Mouse (Mus musculus) layer of hippocampus, adult 9-10 months (tissue): ENCODE data around the gene Eva1b.
"Not testable (repeated sequence)": the region's sequence is repeated elsewhere in the genome, so short reads cannot be mapped to it uniquely, and the experiment has no call there.

Experiments
- DNase-seq: peaks from one replicate; pipeline ENCODE4 v3.0.0; 2022; ENCODE audit warnings: low spot score

The Eva1b gene

DNA sequence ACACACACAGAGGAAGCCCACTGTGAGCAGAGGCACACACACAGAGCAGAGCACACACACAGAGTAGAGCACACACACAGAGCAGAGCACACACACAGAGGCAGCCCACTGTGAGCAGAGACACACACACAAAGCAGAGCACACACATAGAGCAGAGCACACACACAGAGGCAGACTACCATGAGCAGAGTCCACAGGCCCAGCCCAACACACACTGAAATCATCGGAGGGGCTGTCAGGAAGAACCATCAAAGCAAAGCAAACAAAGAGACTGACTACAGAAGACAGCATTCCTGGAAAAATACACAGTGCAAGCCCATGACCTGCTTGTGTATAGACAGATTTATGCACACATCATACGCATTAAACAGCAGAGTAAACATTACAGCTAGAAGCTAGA is 8.3 kb downstream of the Eva1b start:
- no peak for DNase-seq

DNA sequence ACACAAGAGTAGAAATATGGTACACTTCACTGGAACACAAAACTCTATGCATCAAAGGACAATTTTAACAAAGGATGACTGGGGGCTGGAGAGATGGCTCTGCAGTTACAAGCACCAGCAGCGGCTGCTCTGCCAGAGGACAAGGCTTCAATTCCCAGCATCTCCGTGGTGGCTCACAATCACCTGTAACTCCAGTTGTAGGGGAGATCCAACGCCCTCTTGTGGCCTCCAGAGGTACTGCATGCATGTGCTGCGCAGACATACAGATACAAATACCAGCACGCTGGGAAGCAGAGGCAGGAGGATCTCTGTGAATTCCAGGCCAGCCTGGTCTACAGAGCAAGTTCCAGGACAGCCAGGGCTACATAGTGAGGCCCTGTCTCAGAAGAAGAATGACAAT is 9.1 kb downstream of the Eva1b start:
- no peak for DNase-seq

- no peak for DNase-seq
Observed at GRCm38 (mm10) chr4:126157562-126157961, 10.0 kb downstream of the Eva1b start.

DNA sequence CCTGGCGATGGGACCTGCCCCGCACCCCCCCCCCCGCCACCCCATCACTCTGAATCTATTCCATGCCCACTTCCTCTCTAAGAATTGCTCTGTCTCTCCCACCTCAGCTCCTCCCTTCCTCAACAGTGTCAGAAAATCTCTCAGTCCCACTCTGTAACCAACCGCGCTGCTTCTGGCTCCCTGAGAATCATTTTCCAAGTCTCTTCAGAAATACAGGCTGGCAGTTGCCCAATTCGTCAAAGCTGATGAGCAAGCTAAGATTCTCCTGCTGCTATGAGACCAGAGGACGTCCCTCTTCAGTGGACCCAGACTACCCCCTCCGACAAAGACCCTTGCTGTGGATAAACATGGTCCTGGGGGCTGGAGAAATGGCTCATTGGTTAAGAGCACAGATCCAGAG is 11.9 kb downstream of the Eva1b start:
- DNase-seq: no peak

GRCm38 (mm10) chr4:126160981-126161380 is 13.4 kb downstream of the Eva1b start:
- DNase-seq: no peak

DNA sequence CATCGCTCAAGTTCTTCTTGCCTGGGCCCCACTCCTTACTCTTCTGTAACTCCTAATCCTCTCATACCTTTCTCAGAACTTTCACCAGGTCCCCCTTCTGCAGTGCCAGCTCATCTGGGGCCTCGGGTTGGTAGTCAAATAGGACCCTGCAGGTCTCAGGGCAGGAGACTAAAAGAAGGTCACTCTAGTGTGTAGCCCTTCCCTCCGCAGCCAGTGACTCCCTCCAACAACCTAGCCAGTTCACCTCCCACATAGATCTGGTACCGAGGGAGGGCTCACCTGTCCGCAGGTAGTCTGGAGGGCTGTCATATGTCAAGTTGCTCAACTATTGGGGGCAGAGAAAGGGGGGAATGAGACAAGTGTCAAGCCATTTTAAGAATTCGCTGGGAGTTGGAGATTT is 13.9 kb downstream of the Eva1b start:
- no peak for DNase-seq

DNA sequence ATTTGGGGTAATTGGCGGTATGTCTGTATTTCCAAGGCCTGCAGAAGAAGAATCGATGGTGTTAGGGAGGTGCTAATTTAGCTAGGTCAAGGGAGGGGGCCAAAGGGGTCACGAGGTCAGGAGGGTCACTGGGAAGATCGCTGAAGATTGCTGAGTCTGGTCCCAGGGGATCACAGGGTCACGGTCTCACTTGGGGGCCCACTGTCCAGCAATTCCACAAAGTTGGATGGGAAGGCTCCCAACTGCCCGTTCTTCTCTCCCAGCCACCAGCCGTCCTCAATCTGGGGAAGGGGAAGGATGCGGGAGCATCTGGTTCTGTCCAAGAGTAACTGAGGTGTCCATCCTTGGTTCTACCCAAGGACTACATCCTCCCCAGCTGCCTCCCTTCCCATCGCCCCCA is 14.4 kb downstream of the Eva1b start:
- no peak for DNase-seq

GRCm38 (mm10) chr4:126162544-126163066 is 15.1 kb downstream of the Eva1b start:
- peak; percentile 51 for DNase-seq

- no peak for DNase-seq
Observed at GRCm38 (mm10) chr4:126163067-126163659, 15.6 kb downstream of the Eva1b start, which contains the start of gene Sh3d21. TSS of gene Sh3d21 (minus strand) at chr4:126163491.

- DNase-seq: no peak
Observed at GRCm38 (mm10) chr4:126163685-126164084, 16.1 kb downstream of the Eva1b start.

DNA sequence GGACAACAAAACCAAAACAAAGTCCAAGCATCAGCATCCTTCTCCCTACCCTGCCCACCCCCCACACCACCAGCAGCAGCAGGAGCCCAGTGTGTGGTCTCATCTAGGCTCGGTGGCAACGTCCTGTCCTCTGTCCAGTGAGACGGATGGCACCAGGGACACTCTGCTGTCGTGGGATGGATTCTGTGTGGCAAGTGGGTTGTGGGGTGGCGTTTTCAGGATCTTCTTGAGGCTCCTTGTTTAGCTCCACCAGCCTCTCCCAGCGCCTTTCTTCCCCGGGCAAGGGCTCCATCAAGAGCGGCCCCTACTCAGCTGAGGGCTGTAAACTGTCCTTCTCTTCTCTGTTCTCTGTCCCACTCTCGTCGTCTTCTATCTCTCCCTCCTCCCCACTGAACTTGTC is 17.5 kb downstream of the Eva1b start:
- not testable (repeated sequence) for DNase-seq

GRCm38 (mm10) chr4:126166084-126166483 is 18.5 kb downstream of the Eva1b start:
- DNase-seq: no peak

- no peak for DNase-seq
Observed at GRCm38 (mm10) chr4:126168851-126169250, 21.3 kb downstream of the Eva1b start.

DNA sequence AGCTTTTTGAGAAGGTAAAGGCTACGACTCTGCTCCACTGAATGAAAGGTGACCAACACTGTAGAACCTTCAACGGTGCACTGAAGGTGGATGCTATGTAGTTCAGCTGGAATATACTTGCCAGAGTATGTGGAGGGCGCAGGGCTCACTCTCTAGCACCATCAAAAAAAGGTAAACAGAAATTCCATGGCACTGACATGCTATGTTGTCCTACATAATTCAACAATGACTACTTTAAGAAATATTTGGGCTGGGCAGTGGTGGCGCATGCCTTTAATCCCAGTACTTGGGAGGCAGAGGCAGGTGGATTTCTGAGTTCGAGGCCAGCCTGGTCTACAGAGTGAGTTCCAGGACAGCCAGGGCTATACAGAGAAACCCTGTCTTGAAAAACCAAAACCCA is 23.2 kb downstream of the Eva1b start:
- not testable (repeated sequence) for DNase-seq

- DNase-seq: no peak
Observed at GRCm38 (mm10) chr4:126173800-126174199, 26.3 kb downstream of the Eva1b start.

DNA sequence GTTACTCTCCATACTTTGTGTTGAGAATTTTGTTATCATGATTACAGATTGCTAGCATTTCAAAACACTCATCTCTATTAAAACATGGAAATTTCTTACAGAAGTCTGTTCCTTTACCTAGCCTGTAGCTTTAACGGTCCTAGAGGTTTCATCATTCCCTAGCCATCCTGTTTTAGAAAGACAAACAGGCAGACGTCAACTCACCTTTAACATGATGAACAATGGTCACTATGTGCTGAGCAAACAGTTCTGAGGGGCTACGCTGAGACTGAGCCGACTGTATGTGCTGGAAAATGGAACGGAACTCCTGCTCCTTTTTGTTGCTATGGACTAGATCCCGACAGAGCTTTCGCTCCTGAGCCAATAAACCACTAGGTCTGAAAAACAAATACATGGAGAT is 28.4 kb downstream of the Eva1b start:
- not testable (repeated sequence) for DNase-seq

- DNase-seq: no peak
Observed at GRCm38 (mm10) chr4:126181170-126181957, 33.8 kb downstream of the Eva1b start.

DNA sequence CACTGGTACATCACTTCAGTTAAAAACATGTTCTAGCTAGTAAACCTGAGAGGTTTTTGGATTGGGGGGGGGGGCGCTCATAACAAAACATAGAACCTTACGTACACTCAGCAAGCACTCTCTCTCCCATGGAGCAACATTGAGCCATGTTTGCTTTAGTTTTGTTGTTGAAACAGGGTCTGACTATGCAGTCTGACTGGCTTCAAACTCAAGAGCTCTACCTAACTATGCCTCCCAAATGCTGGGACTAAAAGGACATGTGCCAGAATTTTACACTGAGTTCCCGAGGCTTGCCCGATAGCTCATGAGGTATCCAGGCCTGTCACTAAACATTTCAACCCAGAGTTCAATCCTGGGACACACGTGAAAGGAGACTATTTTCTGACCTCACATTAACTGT is 35.5 kb downstream of the Eva1b start:
- DNase-seq: no peak

- DNase-seq: no peak
Observed at GRCm38 (mm10) chr4:126187096-126187495, 39.6 kb downstream of the Eva1b start.

GRCm38 (mm10) chr4:126190636-126191035 is 43.1 kb downstream of the Eva1b start:
- DNase-seq: no peak

DNA sequence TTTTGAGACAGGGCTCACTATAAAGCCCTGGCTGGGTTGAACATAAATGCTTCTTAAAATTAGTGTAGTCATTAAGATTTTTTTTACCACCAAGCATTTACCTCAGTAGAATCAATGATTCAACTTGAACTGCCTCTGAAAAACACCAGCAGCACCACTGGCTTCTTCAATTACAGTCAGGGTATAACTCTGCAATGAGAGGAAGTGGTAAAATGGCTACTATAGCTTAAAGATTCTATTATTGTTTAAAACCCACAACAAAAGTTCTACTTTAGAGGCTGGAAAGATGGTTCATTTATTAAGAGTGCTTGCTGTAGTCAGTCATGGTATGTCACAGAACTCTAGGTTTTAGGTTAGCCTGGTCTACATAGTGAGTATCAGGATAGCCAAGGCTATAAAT is 46.7 kb downstream of the Eva1b start:
- no peak for DNase-seq

DNA sequence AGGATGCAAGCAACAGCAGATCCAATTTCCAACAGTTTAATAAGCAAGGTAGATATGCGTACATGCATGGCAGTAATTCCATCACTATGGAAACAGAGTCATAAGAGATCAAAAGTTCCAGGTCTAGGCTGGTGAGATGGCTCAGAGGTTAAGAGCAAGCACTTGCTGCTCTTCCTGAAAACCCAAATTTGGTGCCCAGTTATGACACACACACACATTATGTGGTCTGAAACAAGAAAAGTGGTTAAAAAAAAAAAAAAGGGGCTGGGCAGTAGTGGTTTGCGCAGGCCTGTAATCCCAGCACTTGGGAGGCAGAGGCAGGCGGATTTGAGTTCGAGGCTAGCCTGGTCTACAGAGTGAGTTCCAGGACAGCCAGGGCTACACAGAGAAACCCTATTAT is 47.4 kb downstream of the Eva1b start:
- DNase-seq: no peak

DNA sequence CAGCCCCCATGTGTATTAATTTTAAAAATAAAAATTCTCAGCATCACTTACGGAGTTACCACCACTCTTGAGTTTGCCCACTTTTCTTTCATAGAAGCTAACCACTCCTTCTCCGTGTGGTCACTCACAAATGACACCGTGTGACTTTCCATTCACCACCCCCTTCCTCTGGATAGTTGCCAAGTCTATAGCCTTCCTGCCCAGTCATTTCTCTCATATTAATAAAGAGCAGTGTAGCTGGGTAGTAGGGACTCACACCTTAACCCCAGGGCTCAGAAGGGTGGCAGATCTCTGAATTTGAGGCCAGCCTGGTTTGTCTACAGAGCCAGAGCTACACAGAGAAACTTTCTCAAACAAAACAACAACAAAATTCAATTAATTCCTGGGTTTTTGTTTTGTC is 49.9 kb downstream of the Eva1b start:
- no peak for DNase-seq
